Mouse (Mus musculus) monocyte, adult 2 months (primary cell): Measurements from ENCODE around the gene Mybpc2.

Experiments
- DNase-seq, 2 experiments: peaks; one replicate each; pipeline ENCODE4 v3.0.0; 2022; ENCODE audit warnings: low spot score in 2 of 2, low read depth in 1 of 2

The Mybpc2 gene

DNA sequence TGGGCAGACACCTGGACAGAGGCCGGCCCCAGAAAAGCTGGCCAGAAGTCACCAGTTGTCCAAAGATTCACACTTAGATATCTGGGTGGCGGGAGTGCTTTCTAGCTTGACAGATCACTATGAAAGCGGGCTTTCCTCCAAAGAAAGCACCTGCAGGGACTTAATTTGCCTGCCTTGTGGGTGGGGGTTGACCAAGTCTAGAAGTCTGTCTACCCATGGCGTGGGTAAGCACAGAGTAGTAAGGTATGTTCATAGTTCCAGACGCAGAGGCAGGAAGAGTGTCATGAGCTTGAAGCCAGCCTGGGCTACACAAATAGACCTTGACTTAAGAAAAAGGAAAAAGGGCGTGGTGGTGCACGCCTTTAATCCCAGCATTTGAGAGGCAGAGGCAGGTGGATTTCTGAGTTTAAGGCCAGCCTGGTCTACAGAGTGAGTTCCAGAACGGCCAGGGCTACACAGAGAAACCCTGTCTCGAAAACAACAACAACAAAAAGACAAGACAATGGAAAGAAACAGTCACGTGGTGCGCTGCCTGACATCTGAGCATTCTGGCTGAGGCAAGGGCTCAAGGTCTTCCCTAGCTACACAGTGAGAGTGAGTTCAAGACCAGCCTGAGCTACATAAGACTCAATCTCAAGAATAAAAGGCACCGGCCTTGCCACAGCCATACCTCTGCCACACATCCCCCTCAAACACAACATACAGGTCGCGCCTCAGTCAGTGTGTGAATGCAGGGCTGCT lies 2.1 kb upstream of the Mybpc2 start:
- no peak for DNase-seq

DNA sequence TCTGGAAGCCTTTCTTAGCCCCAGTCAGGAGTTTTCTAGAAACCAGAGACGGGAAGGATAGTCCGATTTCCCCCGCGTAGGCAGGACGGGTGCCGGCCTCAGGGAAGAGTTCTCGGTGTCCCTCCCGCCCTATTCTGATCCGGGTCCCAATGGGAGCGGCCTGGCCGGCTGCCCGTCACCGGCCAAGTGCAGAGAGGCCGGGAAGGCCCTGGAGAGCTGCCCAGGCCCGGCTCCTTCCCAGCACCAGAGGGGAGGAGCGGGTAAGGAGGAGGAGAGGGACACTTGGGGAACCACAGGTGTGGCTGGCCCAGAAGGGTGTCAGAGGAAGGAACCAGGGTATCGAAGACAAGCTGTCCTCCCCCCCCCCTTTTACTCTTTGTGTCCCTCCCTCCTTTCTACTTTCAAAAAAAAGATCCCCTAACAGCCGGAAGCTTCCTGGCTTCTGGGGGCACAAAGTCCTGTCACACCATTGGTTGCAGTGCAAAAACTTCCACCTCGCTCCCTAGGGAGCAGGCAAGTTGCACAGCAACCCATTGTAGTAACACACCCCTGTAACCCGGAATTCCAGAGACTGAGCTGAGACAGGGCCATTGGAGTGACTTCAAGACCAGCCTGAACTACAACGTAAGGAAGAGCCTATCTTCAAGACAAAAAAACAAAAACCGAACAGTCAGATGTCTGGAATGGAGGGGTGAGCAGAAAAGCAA lies 823 bp upstream of the Mybpc2 start:
- no peak for DNase-seq

DNA sequence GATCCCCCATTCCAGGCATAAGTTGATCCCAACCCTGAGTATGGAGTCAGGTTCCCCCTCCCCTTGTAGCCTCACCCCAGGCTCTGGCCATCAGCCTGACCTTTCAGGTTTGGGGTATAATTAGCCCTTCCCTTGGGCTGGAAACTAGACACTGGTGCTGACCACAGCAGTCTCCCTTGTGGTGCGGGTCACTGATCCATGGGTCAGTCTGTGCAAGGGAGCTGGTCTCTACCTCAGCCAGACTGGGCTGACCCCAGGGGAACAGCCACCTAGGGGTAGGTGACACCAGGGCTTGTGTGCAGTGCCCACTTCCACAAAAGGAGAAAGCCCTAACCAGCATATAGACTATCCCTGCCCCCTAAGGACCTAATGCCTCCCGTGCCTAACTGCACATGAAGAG lies 1.4 kb downstream of the Mybpc2 start:
- no peak for DNase-seq

DNA sequence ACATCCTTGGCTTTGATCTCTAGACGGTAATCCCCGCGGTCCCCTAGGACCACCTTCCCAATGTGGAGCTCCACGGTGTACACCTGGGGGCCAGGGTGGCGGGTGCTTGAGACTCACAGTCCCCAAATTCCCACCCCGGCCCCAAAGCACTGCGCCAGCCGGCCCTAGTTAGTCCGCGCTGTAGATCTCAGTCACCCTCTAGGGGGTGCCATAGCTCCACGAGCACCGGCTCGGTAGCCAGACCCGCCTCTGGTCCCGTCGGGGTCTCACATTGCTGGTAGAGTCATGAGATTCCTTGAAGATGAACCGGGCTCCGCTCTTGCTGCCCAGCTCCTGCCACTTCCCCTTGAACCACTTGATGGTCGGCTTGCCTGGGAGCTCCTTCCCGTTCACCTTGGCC lies 2.7 kb downstream of the Mybpc2 start:
- no peak for DNase-seq

DNA sequence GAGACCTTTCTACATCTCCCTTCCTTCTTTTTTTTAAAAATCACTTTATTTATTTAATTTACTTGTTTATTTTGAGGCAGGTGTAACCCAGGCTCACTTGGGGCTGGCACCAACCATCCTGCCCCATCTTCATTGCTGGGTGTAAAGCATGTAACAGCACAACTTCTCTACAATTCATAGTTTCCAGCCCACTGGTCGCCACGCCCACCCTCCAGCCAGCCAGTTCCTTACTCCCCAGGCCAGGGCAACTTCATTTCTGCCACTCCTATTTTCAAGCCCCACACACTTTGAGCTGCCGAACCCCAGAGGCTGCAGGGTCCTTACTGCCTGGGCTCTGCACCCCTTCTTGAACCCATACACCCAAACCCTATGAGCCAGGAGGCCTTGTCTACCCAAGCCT lies 3.5 kb downstream of the Mybpc2 start:
- no peak for DNase-seq

DNA sequence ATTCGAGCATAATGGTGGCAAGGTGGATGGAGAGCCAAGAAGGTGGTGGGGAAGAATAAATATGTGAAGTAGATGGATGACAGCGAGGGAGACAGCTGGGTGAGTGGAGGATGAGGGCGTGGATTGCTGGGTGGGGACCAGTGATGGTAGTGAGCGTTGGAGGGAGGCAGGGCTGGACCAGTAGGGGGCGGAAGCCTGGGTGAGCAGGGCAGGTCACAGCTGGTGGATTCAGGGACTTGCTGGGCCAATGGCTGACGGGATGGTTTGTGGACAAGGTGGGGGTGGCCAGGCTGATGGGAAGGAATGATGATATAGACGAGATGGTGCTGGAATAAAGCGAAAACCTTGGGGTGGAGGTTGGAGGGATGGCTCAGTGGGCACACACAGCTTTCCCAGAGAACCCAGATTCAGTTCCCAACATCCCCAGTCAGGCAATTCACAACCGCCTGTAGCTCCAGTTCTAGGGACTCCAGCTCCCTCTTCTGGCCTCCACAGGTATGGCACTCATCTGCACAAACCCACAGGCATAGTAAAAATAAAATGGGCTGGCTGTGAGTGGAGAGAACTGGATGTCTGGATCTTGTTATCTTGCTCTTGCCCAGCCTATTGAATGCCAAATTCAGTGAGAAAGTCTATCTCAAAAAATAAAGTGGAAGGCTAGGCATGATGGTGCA lies 5.1 kb downstream of the Mybpc2 start:
- no peak for DNase-seq

DNA sequence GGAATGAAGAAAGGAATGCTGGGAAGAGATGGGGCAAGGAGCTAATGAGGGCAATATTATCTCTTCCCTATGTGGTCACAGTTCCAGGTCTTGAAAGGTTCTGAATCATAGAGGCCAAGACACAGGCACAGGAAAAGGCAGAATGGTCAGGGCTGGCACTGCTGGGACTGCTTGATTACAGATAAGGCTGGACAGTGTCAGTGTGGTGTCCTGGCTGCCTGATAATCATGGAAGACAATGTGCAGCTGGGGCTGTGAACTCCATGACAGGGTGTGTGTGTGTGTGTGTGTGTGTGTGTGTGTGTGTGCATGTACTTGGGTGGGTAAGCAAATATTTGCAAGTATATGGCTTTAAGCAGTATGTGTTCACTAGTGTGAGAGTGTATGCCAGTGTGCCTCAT lies 17.0 kb downstream of the Mybpc2 start:
- DNase-seq = no peak

DNA sequence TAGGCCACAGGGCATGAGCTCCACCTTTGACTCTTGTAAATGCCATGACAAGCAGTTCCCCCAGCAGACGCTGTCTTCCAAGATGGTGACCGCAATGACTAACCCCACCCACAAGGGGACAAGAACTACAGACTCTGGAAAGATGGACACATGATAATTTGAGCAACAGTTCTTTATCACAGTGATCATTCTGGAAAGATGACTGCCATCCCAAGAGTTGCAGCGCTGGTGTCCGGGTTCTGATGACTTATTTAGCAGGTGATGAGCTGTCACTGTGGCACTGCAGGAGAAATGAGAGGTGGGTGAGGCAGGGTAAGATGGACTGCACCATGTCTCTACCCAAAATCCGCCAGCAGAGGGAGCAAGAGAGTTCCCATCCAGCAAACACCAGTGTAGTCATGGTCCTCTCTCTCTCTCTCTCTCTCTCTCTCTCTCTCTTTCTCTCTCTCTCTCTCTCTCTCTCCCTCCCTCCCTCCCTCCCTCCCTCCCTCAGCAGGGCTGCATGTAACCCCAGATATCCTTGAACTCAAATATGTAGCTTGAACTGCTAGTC lies 22.8 kb downstream of the Mybpc2 start:
- DNase-seq = peak; percentile 33 to 61

DNA sequence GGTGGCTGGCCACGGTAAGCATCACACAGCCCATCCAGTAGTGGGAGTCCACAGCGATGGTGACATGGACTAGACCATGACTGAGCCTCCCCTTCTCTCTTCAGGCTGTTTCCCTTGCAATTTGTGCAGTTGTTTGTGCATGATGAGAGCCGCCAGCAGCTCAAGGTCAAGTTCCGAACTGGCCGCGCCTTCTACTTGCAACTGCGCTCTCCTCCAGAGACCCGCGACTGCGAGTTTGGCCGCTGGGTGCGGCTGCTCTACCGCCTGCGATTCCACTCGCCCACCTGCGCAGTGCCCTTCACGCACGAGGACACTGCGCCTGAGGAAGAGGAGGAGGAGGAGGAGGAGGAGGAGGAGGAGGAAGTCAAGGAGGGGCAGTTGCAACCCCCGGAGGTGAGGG lies 24.4 kb downstream of the Mybpc2 start:
- no peak for DNase-seq

DNA sequence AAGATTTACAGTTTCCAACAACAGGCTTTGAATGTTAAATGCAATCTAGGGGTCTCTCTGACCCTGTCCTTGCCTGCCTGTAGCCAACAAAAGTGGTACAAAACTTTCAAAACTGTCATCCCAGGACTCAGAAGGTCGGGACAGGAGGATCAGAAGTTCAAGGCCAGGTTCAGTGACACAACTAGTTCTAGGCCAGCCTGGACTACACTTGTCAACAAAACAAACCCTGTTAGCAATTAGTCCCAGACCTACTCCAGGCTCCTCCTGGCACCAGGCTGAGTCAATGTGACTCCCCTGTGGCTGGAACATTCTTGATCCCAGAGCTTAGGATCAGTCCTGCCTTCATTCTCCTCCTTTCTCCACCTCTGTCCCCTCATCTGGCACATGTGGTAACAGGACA lies 25.5 kb downstream of the Mybpc2 start:
- no peak for DNase-seq

DNA sequence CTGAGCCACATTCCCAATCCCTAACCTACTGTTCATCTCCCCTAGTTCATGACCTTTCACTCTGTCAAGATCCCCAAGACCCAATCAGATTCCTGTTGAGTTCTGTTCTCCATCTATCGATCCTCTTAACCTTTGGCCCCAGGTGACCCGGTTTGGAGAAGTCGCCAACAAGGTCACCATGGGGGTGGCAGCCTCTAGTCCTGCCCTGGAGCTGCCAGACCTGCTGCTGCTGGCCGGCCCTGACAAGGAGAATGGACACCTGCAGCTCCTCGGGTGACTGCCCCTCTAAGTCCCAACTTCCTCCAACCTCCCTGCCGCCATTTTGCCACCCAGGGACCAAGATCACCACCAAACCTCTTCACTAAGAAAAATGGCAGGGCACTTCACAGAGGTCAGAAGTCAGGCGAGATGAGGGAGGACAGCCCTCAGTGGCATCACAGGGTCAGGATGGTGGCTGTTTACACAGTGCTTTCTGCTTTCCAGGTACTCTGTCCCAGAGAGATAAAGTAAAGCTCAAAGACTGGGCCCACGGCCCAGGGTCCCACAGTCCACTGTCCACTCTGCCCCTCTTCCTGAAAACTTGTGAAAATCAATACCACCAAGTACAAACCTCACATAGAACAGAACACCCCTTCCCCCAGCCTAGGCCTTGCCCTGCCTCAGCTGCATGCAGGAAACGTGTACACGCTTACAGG lies 26.9 kb downstream of the Mybpc2 start:
- DNase-seq = no peak

DNA sequence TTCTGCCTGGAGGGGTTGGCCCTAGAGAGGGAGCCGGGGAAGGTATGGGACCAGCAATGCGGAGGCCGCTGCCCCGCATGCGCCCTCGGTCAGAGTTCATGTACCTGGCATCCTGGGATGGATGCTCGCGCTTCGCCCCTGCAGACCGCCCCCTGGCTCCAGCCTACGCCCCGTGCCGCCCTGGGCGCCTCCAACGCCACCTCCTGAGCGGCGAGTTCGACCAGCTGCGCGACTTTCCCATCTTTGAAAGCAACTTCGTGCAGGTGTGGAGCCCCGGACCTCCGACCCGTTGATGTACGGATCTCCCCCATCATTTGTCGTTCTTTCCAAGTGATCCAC lies 27.7 kb downstream of the Mybpc2 start:
- DNase-seq = no peak

DNA sequence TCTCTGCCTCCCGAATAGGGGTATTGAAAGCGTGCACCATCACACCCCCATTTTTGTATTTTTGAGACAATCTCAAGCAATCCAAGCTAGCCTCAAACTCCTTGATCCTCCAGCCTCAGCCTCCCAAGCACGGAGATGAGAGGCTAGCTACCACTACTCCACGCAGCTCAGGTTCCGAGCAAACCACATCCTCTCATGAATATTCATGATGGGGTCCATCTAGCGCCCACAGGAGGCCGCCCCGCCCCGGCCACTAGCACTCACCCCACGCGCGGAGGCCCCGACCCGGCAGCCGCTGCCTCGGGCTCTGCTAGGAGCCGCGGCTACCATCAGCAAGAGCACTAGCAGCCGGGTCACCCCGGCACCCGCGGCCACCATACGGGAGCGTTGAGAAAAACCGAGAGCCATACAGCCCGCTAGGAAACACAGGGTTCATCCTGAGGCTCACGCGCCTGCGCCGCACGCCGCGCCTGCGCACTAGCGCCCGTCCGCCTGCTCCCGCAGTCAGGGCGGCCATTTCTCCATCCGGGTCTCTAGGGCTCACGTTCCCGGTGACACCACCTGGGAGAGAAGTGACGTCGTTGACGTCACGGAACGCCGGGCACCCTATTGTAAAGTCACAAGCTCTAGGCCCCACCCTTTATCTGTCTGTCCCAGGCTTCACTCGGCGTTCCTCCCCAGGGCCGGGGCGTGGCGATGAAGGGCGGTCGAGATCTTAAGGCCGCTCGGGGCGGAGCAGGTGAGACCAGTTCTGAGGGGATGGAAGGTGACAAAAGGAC lies 28.3 kb downstream of the Mybpc2 start, which contains the start of the genes Emc10 and Fam71e1:
Gene Emc10 (minus strand): TSS at position 538 of the 779 bp plus-strand sequence.
Gene Fam71e1 (plus strand): TSS at position 590 of the 779 bp plus-strand sequence.
- peak; percentile 90 to 95 for DNase-seq

DNA sequence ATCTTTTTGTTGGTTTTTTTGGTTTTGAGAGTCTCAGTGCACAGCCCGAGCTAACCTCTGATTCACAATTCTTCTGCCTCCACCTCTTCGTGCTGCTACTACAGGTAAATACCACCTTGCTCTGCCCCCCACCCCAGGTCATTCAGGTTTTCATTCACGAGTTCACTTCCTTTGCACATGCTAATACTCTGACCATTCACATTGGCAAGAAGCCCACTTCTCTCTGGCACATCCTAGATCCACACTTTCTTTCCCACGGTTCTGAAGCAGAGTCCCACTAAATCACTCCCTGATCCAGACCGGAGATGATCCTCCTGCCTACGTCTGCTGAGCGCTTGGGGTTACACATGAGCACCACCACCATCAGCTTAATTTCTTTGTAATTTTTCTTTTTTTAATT lies 29.4 kb downstream of the Mybpc2 start:
- no peak for DNase-seq

DNA sequence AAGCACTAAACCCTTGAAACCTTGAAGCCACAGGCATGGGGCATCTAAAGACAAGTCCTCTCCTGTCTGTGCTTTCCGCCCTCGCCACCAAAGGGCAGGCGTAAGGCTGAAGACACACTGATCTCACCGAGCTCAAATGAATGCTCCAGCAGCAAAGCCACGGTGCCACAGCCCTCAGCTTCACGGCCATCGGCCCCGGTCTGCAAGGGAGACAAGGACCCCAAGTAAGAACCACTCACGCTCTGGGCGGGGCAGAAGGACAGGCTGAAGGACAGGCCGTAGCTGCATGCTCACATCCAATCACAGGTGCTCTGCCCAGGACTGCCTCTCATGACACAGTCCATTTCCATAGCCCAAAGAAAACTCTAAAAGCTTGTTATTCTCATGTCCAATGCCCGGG lies 29.8 kb downstream of the Mybpc2 start:
- DNase-seq = no peak

DNA sequence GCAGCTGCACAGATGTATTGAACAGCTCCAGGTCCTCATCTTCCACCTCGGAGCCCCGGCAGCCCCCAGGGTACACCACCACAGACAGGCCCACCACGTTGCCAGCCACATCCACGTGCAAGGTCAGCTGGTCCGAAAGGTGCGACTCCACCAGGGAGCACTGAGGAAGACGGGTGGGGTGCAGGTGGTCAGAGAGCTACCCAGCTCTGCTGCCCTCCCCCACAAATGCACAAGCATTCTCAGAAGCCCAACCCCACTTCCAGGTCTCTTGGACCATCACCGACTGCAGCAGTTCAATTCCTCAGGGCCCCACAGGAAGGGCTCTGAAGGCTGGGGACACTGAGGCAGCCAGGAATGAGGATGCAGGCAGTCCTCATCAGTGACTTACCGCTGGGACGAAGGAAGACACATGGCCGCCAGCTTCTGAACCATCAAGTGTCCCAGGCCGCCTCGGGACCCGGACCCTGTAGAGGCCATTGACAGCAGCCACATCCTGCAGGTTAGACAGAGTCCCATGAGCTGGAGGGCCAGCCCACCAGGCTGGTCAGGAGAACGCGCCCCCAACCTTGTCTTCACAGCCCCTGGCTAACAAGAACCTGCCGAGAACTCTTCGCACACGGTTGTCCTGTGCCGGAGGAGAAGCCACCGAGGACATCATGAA lies 32.2 kb downstream of the Mybpc2 start:
- DNase-seq = no peak

DNA sequence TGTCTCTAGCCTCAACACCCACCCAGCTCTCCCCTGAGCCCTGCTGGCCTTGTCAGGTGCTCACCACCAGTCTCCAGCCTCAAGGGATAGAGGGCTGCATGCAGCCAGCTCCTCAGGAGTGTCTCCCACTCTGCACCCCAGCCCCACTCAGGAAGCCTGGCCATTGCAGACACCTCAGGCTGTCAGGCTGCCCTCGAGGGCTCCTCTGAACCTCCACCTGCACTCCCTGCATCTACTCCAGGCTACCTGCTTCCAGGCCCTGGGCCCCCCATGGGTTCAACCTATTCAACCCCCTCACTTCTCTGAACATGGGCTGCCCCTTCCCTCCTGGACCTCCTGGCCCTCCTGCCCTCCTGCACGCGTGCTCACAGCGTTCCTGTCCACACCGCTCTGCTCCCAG lies 33.1 kb downstream of the Mybpc2 start:
- no peak for DNase-seq

DNA sequence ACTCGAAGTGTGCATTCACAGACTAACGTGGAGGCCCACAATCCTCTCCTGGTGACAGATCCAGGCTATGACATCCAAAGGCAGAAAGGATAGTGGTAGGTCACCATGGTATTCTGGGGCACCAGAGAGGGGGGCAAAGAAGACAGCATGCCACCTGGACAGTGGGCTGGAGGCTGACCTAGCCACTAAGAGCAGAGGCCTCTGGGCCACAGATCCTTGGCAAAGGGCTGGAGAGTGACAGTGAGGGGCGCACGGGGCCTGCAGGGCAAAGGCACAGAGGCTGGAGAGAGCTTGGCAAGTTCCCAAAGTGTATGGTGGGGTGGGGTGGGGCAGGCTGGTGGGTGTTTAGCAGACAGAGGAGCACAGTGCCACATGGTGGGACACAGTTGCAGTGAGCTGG lies 34.2 kb downstream of the Mybpc2 start:
- DNase-seq = no peak

DNA sequence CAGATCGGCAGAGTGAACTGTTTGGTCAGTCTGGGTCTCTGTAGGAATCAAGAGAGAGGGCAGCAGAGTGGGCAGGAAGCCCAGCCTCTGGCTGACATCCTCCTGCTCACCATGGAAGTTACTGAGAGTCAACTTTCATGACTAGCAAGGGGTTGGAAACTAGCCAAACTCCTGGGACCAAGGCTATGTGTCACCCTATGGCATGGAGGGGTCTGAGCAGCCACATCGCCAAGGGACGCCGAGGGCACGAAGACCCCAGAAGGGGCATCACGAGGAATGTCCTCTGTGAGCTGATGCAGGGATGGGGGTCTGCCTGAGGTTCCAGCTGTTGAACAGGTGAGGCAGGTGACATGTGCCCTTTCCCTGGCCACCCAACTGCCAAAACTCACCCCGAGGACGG lies 35.9 kb downstream of the Mybpc2 start:
- DNase-seq = no peak

DNA sequence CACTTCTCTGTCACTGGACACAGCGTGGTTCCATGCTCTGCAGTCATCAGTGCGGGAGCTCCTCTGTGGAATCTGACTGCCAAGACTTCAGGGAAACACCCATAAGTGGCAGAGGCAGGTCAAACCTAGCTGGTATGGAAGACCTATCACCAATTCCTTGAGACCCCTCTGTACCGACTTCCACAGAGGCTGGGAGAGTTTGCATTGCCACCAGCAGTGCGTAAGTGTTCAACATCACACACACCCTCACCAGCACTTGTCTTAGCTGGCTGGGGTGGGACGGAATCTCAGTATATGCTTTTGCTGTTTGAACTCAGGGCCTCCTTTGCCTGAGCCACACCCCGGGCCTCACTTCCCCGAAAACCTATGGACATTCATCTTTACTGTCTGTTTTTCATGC lies 36.5 kb downstream of the Mybpc2 start:
- DNase-seq = no peak
